Mouse (Mus musculus) hindbrain, embryonic 12.5 days (tissue): ENCODE data around the gene Tfam. TPM values are rescaled to one million over a fixed set of nuclear protein-coding genes. Genes with fewer than 3 reads are reported as not detected.

Experiments
- ATAC-seq: fragments of 200-750 bp; cut with Nextera tagmentation; 2 replicates; pipeline ENCODE4 v1.8.0; 2017; ENCODE audit warnings: moderate TSS enrichment; ENCODE audit not compliant: low FRiP score
- H3K27ac ChIP-seq: fragments of 300-500 bp; sonication (generic); 2 replicates; pipeline ENCODE4 v1.5.1; 2016; ENCODE audit warnings: mild to moderate bottlenecking
- H3K27me3 ChIP-seq: fragments of 300-500 bp; sonication (generic); 2 replicates; pipeline ENCODE4 v1.6.1; 2016; ENCODE audit warnings: mild to moderate bottlenecking
- H3K36me3 ChIP-seq: fragments of 300-500 bp; sonication (generic); 2 replicates; pipeline ENCODE4 v1.6.1; 2016; ENCODE audit warnings: mild to moderate bottlenecking
- H3K4me1 ChIP-seq: fragments of 300-500 bp; sonication (generic); 2 replicates; pipeline ENCODE4 v1.6.1; 2016
- H3K4me2 ChIP-seq: fragments of 300-500 bp; sonication (generic); replicated peaks from 2 replicates; pipeline ENCODE4 v1.6.1; 2016; ENCODE audit warnings: mild to moderate bottlenecking
- H3K4me3 ChIP-seq: fragments of 300-500 bp; sonication (generic); 2 replicates; pipeline ENCODE4 v1.5.1; 2016; ENCODE audit warnings: mild to moderate bottlenecking
- H3K9ac ChIP-seq: fragments of 300-500 bp; sonication (generic); 2 replicates; pipeline ENCODE4 v1.6.1; 2016; ENCODE audit warnings: mild to moderate bottlenecking, moderate library complexity
- H3K9me3 ChIP-seq: fragments of 300-500 bp; sonication (generic); replicated peaks from 2 replicates; pipeline ENCODE4 v1.6.1; 2016; ENCODE audit warnings: mild to moderate bottlenecking
- WGBS: fragments of 180-500 bp; shearing (Covaris S2); methylation state at CpG from one replicate; pipeline ENCODE4 v1.1.7; 2016; 5-methylcytosine and 5-hydroxymethylcytosine counted together
- polyA plus RNA-seq: library from polyadenylated mRNA; unstranded; fragments of >200 nt; fragmentation: Nextera tagmentation; extraction: Ambion mirVana; gene quantifications from 2 replicates; pipeline ENCODE4 v1.2.1, GENCODE M21; 2016

Gene Tfam
- polyA plus RNA-seq, 1 experiment from 2014 or later: 70.6 TPM

- Histone ChIP-seq H3K27ac (no peak overlapping the region), H3K9ac (0 out of 2 replicates have a peak overlapping the region, but pooled peaks have one; percentile 43), H3K36me3 (peaks cover 12% of the 10 kb centered on the region), H3K9me3 (no peaks in the 10 kb centered on the region), H3K4me2 (no peak overlapping the region), H3K27me3 (peaks cover 4% of the 10 kb centered on the region; the same call in 1 of the 2 replicates), H3K4me3 (no peak overlapping the region), H3K4me1 (peaks cover 2% of the 10 kb centered on the region; the same call in 1 of the 2 replicates)
- peak; percentile 59 for ATAC-seq
- WGBS: 18% methylated on average over 8 of the region's 8 CpGs
Measured at GRCm38 (mm10) chr10:71218228-71218892, 19.7 kb downstream of the Tfam start.

- Histone ChIP-seq H3K36me3 (no peaks in the 10 kb centered on the region), H3K9me3 (no peaks in the 10 kb centered on the region), H3K27me3 (peaks cover 4% of the 10 kb centered on the region; the same call in 1 of the 2 replicates), H3K4me1 (peaks cover 2% of the 10 kb centered on the region; the same call in 1 of the 2 replicates), H3K9ac (no peak overlapping the region), H3K4me2 (no peak overlapping the region), H3K4me3 (no peak overlapping the region), H3K27ac (no peak overlapping the region)
- ATAC-seq: no peak
- WGBS: 72% methylated on average over 9 of the region's 9 CpGs
Measured at GRCm38 (mm10) chr10:71215996-71216395, 22.1 kb downstream of the Tfam start.

GRCm38 (mm10) chr10:71201512-71201911, 36.6 kb downstream of the Tfam start:
- Histone ChIP-seq H3K4me1 (0 out of 2 replicates have a peak, but pooled peaks cover 3% of the 10 kb centered on the region), H3K4me2 (no peak overlapping the region), H3K9me3 (no peaks in the 10 kb centered on the region), H3K36me3 (no peaks in the 10 kb centered on the region), H3K27ac (no peak overlapping the region), H3K27me3 (no peaks in the 10 kb centered on the region), H3K9ac (no peak overlapping the region), H3K4me3 (no peak overlapping the region)
- 92% methylated on average over 2 of the region's 2 CpGs for WGBS
- ATAC-seq: no peak

GRCm38 (mm10) chr10:71200964-71201363, 37.1 kb downstream of the Tfam start:
- no peak for ATAC-seq
- Histone ChIP-seq H3K9me3 (no peaks in the 10 kb centered on the region), H3K36me3 (no peaks in the 10 kb centered on the region), H3K4me3 (no peak overlapping the region), H3K4me1 (0 out of 2 replicates have a peak, but pooled peaks cover 3% of the 10 kb centered on the region), H3K9ac (no peak overlapping the region), H3K4me2 (no peak overlapping the region), H3K27ac (no peak overlapping the region), H3K27me3 (no peaks in the 10 kb centered on the region)
- WGBS: 72% methylated on average over 5 of the region's 5 CpGs

GRCm38 (mm10) chr10:71198676-71199075, 39.4 kb downstream of the Tfam start:
- Histone ChIP-seq H3K27me3 (no peaks in the 10 kb centered on the region), H3K9ac (no peak overlapping the region), H3K9me3 (no peaks in the 10 kb centered on the region), H3K27ac (no peak overlapping the region), H3K4me2 (no peak overlapping the region), H3K36me3 (no peaks in the 10 kb centered on the region), H3K4me1 (peaks cover 12% of the 10 kb centered on the region), H3K4me3 (no peak overlapping the region)
- WGBS: 93% methylated on average over 8 of the region's 8 CpGs
- ATAC-seq: no peak

GRCm38 (mm10) chr10:71197036-71197785, 40.9 kb downstream of the Tfam start:
- Histone ChIP-seq H3K27me3 (no peaks in the 10 kb centered on the region), H3K4me1 (peaks cover 18% of the 10 kb centered on the region), H3K36me3 (no peaks in the 10 kb centered on the region), H3K4me3 (no peak overlapping the region), H3K4me2 (no peak overlapping the region), H3K9ac (no peak overlapping the region), H3K27ac (no peak overlapping the region), H3K9me3 (no peaks in the 10 kb centered on the region)
- 69% methylated on average over 14 of the region's 14 CpGs for WGBS
- no peak for ATAC-seq

- no peak for ATAC-seq
- H3K27ac ChIP-seq: no peak overlapping the region
- no peaks in the 10 kb centered on the region for H3K27me3 ChIP-seq
- no peak overlapping the region for H3K9ac ChIP-seq
- 0 out of 2 replicates have a peak, but pooled peaks cover 3% of the 10 kb centered on the region for H3K9me3 ChIP-seq
- peaks cover 15% of the 10 kb centered on the region for H3K4me1 ChIP-seq
- H3K36me3 ChIP-seq: no peaks in the 10 kb centered on the region
- H3K4me2 ChIP-seq: no peak overlapping the region; the same call in 1 of the 2 replicates
- no peak overlapping the region for H3K4me3 ChIP-seq
- WGBS: 52% methylated on average over 9 of the region's 9 CpGs
Measured at GRCm38 (mm10) chr10:71195501-71195900, 42.6 kb downstream of the Tfam start.

GRCm38 (mm10) chr10:71194713-71195112, 43.4 kb downstream of the Tfam start:
- H3K27ac ChIP-seq: no peak overlapping the region
- H3K4me2 ChIP-seq: no peak overlapping the region
- 81% methylated on average over 7 of the region's 7 CpGs for WGBS
- no peaks in the 10 kb centered on the region for H3K36me3 ChIP-seq
- ATAC-seq: no peak
- peaks cover 15% of the 10 kb centered on the region for H3K4me1 ChIP-seq
- no peak overlapping the region for H3K4me3 ChIP-seq
- H3K27me3 ChIP-seq: no peaks in the 10 kb centered on the region
- 0 out of 2 replicates have a peak, but pooled peaks cover 3% of the 10 kb centered on the region for H3K9me3 ChIP-seq
- no peak overlapping the region for H3K9ac ChIP-seq

- Histone ChIP-seq H3K27ac (0 out of 2 replicates have a peak overlapping the region, but pooled peaks have one; percentile 52), H3K27me3 (no peaks in the 10 kb centered on the region), H3K4me2 (no peak overlapping the region), H3K9me3 (0 out of 2 replicates have a peak, but pooled peaks cover 3% of the 10 kb centered on the region), H3K4me1 (peaks cover 15% of the 10 kb centered on the region), H3K4me3 (no peak overlapping the region), H3K36me3 (no peaks in the 10 kb centered on the region), H3K9ac (no peak overlapping the region)
- ATAC-seq: no peak
- WGBS: 47% methylated on average over 7 of the region's 7 CpGs
Measured at GRCm38 (mm10) chr10:71193319-71193718, 44.8 kb downstream of the Tfam start.

GRCm38 (mm10) chr10:71192886-71193285, 45.2 kb downstream of the Tfam start:
- peaks cover 15% of the 10 kb centered on the region for H3K4me1 ChIP-seq
- H3K27ac ChIP-seq: peak overlapping the region; percentile 52; the same call in 1 of the 2 replicates
- H3K9ac ChIP-seq: no peak overlapping the region
- WGBS: 67% methylated on average over 11 of the region's 11 CpGs
- H3K27me3 ChIP-seq: no peaks in the 10 kb centered on the region
- H3K36me3 ChIP-seq: no peaks in the 10 kb centered on the region
- 0 out of 2 replicates have a peak, but pooled peaks cover 3% of the 10 kb centered on the region for H3K9me3 ChIP-seq
- H3K4me2 ChIP-seq: no peak overlapping the region
- H3K4me3 ChIP-seq: no peak overlapping the region
- no peak for ATAC-seq

GRCm38 (mm10) chr10:71188681-71189080, 49.4 kb downstream of the Tfam start:
- ATAC-seq: no peak
- peaks cover 6% of the 10 kb centered on the region for H3K4me1 ChIP-seq

GRCm38 (mm10) chr10:71185059-71185458, 53.0 kb downstream of the Tfam start:
- Histone ChIP-seq H3K4me3 (no peak overlapping the region), H3K4me1 (no peaks in the 10 kb centered on the region), H3K27ac (no peak overlapping the region), H3K4me2 (no peak overlapping the region), H3K9me3 (no peaks in the 10 kb centered on the region), H3K36me3 (no peaks in the 10 kb centered on the region), H3K9ac (no peak overlapping the region), H3K27me3 (no peaks in the 10 kb centered on the region)
- ATAC-seq: no peak
- WGBS: 78% methylated on average over 7 of the region's 7 CpGs

More at GRCm38 (mm10) chr10:71188681-71189080, 49.4 kb downstream of the Tfam start:
- 0 out of 2 replicates have a peak, but pooled peaks cover 3% of the 10 kb centered on the region for H3K9me3 ChIP-seq
- H3K9ac ChIP-seq: no peak overlapping the region
- no peak overlapping the region for H3K4me3 ChIP-seq
- WGBS: 84% methylated on average over 4 of the region's 4 CpGs
- no peak overlapping the region for H3K4me2 ChIP-seq
- no peaks in the 10 kb centered on the region for H3K27me3 ChIP-seq
- H3K36me3 ChIP-seq: no peaks in the 10 kb centered on the region
- no peak overlapping the region for H3K27ac ChIP-seq
